Mouse (Mus musculus): Measurements from ENCODE around the gene P2rx5.

Gene P2rx5

DNA sequence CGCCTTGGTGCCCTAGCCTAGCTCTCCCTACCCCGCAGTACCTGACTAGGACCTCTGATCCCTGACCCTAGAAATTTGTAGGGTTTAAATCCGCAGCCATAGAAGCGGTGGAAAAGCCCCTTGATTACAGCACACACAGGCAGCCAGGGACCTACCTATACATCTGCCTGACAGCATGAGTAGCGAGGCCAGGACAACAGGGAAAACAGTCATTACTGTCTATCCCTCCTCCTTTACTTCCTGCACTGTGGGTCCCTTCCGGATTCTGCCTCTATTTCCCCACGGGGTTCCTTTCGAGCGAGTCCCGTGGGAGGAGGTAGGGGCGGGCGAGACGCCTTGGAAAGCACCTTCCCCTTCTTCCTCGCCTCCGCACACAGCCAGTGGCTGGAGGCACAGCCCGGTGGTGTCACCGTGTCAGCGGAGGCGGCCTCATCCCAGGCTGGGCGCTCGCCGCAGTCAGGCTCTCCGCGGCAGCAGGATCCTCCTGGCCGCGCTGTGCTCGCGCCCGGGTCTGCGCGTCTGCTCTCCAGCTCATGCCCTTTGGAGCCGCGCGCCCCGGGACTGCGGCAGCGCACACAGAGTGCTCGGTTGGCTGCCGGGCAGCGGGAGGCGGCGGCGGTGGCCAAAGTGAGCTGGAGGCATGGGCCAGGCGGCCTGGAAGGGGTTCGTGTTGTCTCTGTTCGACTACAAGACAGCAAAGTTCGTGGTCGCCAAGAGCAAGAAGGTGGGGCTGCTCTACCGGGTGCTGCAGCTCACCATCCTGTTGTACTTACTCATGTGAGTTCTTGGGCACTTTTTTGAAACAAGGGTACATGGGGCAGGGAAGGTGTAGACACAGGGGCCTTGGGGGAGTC, at the start of gene P2rx5:
TSS of gene P2rx5 (plus strand) at position 465 of the 854 bp plus-strand sequence.
- in situ Hi-C loops (cut with MboI; ENCODE audit: low pct_unique_long_range_greater_than_20kb in 1 of 2, low sequenced_read_pairs in 2 of 2, unreplicated experiment in 1 of 2): no loop called here

DNA sequence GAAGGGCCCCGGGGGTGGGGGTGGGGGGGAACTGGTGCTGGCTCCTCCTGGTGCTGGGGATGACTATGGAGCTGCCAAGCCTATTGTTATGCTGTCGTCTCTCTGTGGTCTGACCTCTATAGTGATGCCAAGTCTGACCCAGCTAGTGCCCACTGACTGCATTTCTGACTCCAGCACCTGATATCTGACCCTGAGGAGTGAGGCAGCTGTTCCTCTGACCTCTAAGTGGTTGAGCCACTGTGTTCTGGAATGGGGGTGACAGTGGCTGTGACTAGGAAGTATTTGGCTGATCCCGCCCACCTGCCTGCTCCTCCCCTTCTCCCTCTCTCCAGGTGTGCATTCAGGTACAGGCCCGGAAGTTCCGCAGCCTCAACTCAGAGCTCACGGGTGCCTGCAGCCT, 48.8 kb upstream of the P2rx5 start:
- in situ Hi-C loops (cut with MboI; ENCODE audit: low pct_unique_long_range_greater_than_20kb in 1 of 2, low sequenced_read_pairs in 2 of 2, unreplicated experiment in 1 of 2): no loop called here

DNA sequence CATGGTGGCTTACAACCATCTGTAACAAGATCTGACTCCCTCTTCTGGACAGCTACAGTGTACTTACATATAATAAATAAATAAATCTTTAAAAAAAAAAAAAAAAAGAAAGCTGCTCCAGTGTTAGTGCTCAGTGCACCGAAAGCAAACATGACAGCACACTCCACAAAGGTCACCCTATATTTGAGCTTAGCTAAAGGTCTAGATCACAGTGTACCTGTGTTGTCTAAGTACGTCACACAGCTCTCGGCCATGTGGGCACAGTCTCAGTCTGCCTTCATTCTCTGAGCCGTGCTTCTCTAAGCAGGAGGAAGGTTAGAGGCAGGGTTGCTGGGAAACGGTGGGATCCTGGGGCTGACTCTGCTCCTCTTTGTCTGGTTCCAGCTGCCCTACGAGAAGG, 33.7 kb upstream of the P2rx5 start:
- in situ Hi-C loops (cut with MboI; ENCODE audit: low pct_unique_long_range_greater_than_20kb in 1 of 2, low sequenced_read_pairs in 2 of 2, unreplicated experiment in 1 of 2): no loop called here

DNA sequence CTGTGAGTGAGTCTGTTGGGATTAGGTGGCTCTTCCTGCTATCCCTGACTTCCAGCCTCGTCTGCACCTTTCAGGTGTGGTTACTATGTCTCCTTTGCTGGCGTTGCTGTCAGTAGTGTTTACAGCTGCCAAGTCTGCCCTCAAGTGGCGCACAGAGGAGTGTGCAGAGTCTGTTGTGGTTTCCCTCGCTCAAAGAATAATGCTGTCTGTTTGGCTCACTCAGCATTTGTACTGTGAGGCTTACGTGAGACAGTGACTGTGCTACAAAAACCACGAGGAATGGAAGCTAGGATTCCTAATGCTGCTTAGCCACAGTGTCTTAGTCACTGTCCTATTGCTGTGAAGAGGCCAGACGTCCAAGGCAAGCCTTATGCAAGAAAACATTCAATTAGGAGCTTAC, 29.2 kb upstream of the P2rx5 start:
- in situ Hi-C loops (cut with MboI; ENCODE audit: low pct_unique_long_range_greater_than_20kb in 1 of 2, low sequenced_read_pairs in 2 of 2, unreplicated experiment in 1 of 2): no loop called here

DNA sequence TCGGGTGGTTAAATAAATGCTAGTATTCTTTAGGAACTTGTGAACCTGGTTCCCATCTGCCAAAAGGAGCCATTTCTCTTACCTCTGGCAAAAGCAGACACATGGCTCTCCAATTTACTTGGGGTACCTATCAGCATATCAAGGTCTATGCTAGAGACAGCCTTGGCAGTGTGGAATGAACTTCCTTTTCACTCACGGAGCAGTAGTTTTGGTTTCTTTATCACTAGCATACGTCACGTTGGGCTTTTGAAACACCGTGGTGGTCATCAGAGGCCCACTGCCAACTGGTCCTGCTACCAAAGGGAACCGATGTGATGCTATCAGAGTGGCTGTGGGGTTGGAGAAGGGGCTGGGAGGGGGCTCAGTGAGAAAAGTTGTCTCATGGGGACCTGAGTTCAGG, 27.2 kb upstream of the P2rx5 start:
- in situ Hi-C loops (cut with MboI; ENCODE audit: low pct_unique_long_range_greater_than_20kb in 1 of 2, low sequenced_read_pairs in 2 of 2, unreplicated experiment in 1 of 2): no loop called here

DNA sequence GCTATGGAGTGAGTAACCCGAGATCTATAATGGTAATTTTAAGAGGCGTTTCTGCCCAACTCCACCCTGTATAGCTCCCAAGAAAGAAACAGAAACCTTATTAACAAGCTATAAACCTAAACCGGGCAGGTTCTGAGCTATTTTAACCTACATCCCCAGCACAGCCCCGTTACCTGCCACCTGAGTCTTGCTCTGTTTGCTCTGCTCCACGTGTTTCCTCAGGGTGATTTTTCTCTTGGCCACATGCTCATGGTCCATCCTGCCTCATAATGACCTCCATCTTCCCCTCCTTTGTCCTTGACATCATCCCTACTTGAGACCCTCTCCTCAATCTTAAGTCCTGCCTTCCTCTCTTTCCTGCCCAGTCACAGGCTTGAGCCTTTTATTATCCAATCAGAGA, 26.0 kb upstream of the P2rx5 start:
- in situ Hi-C loops (cut with MboI; ENCODE audit: low pct_unique_long_range_greater_than_20kb in 1 of 2, low sequenced_read_pairs in 2 of 2, unreplicated experiment in 1 of 2): no loop called here

DNA sequence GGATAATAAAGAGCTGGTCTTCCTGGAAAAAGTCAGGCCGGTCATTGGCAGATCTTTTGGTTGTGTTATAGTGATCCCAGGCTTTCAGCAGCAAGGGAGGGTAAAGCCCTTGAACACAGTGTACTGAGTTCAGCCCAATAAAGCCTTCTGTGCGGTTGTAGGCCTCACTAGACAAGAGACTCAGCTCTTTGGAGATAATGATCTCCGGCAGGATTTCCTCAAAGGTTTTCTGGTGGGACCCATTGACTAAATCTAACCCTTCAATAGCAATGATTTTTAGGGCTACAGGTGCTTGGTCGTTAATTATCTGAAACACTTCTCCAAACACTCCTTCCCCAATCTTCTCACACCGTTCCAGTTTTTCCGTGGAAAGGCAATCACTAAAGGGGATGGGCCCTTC, 23.6 kb upstream of the P2rx5 start:
- in situ Hi-C loops (cut with MboI; ENCODE audit: low pct_unique_long_range_greater_than_20kb in 1 of 2, low sequenced_read_pairs in 2 of 2, unreplicated experiment in 1 of 2): no loop called here

DNA sequence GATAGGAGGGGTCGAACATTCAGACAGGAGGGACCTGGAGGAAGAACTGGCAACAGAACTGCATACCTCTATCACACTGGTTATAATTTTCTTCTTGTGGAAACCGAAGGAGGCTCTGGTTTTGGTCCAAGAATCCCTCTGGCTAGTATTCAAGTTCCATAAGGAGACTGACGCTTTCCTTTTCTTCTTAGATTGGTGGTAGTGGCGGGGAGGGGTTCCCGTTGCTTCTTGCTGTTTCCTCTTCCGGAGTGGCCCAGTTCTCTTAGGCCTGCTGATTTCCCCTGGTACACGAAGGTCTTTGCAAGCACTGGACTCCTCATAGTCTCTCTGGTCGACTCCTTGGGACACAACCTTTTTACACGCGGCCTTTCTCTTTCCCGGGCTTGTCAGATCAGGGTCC, 23.1 kb upstream of the P2rx5 start:
- in situ Hi-C loops (cut with MboI; ENCODE audit: low pct_unique_long_range_greater_than_20kb in 1 of 2, low sequenced_read_pairs in 2 of 2, unreplicated experiment in 1 of 2): no loop called here

DNA sequence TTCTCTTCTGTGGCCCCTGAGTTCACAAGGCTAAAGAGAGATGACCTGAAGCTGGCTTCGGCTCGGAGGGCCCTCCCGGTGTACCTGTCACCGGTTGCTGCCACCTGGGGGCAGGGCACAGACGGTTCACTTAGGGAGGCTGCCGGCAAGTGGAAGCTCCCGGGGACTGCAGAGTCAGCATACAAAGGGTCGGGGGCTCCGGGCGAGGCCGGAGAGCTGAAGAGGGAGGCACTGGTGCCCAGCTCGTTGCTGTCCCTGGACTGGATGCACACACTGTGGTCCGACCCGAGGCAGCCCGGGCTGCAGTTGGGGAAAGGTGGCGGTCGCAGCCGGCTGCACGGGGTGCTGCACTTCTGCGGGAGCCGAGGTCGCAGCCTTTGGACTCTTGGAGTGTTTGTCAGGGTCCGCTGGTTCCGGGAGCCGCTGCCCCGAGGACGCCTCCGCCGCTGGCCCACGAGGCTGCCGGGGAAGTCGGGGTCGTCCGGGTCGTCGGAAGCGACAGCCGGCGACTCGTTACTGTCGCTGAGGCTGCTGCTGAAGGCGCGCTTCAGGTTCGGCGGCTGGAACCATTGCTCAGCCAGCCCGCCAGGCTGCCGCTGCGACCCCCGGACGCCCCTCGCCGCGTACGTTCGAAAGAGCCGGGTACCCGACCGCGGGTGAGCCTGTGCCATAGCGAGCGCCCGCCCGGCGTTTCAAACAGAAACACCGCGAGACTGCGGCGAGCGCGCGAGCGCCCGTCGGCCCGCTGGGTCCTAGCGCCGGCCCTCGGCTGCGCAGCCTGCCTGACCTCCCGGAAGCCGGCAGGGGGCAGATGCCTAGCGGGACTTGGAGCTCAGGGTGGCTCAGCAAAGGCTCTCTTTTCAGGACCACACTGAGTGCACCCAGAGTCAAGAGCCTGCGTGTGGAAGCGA, 22.4 kb upstream of the P2rx5 start, which contains the start of gene Haspin:
TSS of gene Haspin (minus strand) at position 704 of the 911 bp plus-strand sequence.
- in situ Hi-C loops (cut with MboI; ENCODE audit: low pct_unique_long_range_greater_than_20kb in 1 of 2, low sequenced_read_pairs in 2 of 2, unreplicated experiment in 1 of 2): no loop called here

DNA sequence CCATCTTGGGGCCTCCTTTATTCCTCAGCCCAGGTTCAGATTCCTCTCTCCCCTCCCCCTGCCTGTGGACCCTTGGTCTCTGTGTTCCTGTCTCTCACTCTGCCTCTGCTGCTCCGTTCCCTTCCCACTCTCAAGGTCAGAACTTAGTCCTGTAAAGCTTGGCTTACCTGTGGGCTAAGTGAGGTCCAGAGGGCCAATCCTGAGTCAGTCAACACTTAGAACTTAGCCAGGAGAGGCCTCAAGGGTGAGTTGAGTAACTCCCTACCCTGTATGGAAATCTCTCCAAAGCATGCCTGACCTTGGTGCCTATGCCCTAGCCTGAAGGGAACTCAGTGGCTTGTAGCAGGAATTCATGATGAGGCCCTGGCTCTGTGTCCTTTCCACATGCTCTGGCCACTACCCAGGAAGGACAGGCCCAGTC, 15.9 kb upstream of the P2rx5 start:
- in situ Hi-C loops (cut with MboI; ENCODE audit: low pct_unique_long_range_greater_than_20kb in 1 of 2, low sequenced_read_pairs in 2 of 2, unreplicated experiment in 1 of 2): no loop called here

DNA sequence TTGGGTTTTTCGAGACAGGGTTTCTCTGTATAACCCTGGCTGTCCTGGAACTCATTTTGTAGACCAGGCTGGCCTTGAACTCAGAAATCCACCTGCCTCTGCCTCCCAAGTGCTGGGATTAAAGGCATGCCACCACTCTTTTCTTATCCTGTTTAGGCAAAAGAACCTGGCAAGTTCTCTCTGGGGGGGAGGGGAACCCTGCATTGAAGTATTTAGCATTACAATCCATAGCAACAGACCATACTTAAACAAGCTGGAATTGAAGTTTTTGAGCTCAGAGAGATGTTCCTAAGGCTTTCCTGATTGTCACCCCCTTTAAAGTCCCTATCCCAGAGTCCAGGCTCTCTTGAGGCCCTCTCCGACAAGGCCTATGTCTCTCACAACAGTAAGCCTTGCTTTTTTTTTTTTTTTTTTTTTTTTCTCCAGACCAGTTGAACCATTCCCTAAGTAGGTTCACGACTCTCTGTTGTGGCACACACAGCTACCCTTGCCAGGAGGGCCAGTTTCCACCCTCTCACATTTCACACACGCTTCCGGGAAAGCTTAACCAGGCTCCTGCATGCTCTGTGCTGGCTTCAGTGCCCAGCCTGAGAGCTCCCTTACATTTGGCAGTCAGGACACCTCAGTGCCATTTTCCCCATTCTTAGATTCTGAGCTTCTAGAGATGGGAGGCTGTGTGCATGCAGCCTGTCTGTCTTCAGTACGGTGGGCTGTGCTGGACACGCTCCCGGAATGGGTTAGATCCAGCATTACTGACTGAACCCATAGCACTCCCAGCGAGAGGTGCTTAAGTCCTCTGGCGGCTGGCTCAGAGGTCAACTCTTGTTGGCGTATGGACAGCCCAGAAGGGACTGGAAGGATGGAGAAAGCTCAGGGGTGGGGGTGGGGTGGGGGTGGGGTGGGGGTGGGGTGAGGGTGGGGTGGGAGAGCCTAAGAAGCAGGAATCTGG, 13.9 kb upstream of the P2rx5 start:
- in situ Hi-C loops (cut with MboI; ENCODE audit: low pct_unique_long_range_greater_than_20kb in 1 of 2, low sequenced_read_pairs in 2 of 2, unreplicated experiment in 1 of 2): no loop called here

DNA sequence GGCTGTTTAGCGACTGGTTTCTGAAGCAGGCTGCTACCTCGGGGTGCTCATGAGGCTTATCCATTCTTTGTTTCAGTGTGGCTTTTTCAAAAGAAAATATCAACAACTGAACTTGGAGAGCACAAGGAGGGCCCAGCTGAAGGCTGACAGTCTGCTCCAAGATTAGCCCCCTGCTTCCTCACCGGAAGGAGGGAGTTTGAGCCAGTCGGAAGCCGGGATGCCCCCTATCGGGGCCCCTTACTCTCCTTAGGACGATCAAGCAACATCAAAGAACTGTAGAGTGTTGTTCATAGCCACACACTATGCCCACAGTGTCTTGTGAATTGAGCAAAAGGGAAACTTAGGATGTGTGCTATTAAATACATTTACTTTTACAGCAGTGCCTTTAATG, 13.3 kb upstream of the P2rx5 start:
- in situ Hi-C loops (cut with MboI; ENCODE audit: low pct_unique_long_range_greater_than_20kb in 1 of 2, low sequenced_read_pairs in 2 of 2, unreplicated experiment in 1 of 2): no loop called here

DNA sequence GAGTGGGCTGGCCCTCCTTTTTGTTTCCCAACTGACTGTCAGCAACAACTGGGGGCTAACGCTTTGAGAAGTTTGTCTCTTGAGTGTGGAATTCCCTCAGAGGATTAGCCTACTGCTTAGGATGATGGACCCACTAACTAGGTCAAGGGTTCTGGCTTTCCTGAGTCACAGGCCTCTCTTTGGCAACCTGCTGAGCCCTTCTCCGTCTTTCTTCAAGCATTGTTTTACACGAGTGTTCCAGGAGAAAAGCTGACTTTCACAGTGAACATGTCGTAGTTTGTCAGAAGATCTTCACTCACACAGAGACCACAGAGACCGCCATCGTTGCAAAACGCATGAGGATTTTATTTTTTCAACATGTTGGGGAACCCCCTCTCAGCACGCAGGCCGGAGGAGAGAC, 12.0 kb upstream of the P2rx5 start:
- in situ Hi-C loops (cut with MboI; ENCODE audit: low pct_unique_long_range_greater_than_20kb in 1 of 2, low sequenced_read_pairs in 2 of 2, unreplicated experiment in 1 of 2): no loop called here

DNA sequence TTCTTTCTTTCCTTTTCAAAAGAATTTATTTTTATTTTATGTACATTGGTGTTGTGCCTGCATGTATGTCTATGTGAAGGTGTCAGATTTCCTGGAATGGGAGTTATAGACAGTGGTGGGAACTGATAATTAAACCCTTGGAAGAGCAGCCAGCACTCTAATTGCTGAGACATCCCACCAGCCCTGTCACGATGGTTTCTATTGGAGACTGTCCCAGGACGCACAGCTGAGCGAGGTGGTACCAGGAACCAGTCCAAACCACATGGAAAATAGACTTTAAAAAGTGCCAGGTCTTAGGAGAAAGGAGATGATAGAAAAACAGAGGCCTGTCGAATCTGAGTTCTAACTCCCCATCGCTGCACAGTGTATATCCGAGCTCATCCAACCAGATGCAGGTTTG, 5.2 kb upstream of the P2rx5 start:
- in situ Hi-C loops (cut with MboI; ENCODE audit: low pct_unique_long_range_greater_than_20kb in 1 of 2, low sequenced_read_pairs in 2 of 2, unreplicated experiment in 1 of 2): no loop called here

DNA sequence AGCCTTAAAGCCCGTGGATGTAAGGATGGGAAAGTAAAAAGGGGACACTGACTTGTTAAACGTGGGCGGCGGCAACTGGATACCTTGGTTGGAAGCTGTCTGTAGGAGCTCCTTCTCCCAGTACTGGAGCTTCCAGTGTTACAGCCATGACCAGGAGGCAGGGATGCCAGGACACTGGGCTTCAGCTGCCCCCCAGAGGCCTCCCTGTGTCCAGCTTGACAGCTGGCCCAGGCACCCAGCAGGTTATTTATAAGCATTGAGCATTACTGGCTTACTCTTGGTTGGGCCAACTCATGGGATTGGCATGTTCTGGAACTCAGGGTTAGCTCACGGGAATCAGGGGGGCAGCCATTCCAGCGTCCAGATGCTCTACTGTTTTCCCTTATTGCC, 585 bp downstream of the P2rx5 start:
- in situ Hi-C loops (cut with MboI; ENCODE audit: low pct_unique_long_range_greater_than_20kb in 1 of 2, low sequenced_read_pairs in 2 of 2, unreplicated experiment in 1 of 2): no loop called here

DNA sequence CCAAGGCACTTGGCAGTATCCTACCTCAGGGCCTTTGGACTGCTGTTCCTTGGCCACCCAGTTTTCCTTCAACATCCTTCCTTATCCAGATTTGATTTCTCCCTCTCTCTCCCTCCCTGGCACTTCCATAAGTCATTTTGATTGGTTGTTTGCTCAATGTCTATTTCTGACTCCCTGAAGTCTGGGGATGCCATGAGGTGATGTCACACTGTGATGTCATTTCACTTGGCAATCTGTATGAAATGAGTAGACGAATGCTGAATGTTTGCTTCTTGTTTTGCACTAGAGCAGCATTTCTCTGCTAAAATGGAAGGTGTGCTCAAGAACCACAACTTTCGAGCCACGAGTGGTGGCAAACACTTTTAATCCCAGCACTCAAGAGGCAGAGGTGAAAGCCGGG, 1.4 kb downstream of the P2rx5 start:
- in situ Hi-C loops (cut with MboI; ENCODE audit: low pct_unique_long_range_greater_than_20kb in 1 of 2, low sequenced_read_pairs in 2 of 2, unreplicated experiment in 1 of 2): no loop called here

DNA sequence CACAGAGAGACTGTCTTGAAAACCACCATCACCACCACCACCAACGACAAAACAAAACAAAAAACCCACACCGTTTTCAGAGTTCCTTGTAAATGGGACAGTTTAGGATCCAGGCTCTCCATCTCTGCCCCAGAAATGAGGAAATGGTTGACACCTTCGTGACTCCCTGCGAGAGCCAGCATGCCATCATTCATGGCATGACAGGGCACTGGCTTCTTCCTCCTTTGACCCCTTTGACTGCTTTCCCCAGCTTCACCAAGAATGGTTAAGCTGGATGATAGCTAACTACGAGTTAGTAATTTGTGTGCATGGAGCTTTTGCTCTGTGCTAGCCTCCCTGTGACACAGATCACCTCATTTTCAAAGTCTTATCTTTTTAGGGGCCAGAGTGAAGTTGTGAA, 2.1 kb downstream of the P2rx5 start:
- in situ Hi-C loops (cut with MboI; ENCODE audit: low pct_unique_long_range_greater_than_20kb in 1 of 2, low sequenced_read_pairs in 2 of 2, unreplicated experiment in 1 of 2): no loop called here

DNA sequence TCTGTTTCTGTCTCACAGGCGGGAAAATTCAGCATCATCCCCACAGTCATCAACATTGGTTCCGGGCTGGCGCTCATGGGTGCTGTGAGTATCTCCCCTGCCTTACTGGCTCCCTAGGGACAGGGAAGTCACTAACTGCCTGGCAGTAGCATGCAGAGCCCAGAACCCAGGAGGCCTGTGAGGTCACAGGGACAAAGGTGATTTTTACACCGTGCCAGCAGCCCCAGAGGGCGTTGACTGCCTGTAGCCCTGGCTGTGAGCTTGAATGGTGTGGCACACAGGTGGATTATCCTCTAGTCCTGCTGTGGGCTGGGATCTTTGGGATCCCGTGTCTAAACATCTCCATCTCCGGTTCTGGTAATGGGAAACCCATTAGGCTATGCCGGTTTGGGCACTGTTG, 7.8 kb downstream of the P2rx5 start:
- in situ Hi-C loops (cut with MboI; ENCODE audit: low pct_unique_long_range_greater_than_20kb in 1 of 2, low sequenced_read_pairs in 2 of 2, unreplicated experiment in 1 of 2): no loop called here

DNA sequence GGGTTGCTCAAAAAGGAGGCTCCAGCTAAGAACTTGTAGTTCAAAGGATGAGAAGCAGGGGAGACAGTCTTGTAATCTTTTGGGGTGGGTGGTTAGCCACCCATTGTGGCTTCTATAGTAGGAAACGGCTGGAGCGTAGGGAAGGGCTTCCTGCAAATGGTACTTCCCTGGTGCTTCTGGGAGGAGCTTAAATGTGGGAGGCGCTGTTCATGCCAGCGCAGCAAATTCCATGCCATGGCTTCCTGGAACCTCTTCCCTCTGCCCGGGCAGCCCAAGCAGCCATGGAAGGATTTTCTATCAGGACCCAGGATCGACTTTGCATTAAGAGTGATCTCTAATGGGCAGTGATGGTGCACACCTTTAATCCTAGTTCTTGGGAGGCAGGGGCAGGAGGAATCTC, 8.4 kb downstream of the P2rx5 start:
- in situ Hi-C loops (cut with MboI; ENCODE audit: low pct_unique_long_range_greater_than_20kb in 1 of 2, low sequenced_read_pairs in 2 of 2, unreplicated experiment in 1 of 2): no loop called here

Data from mouse embryonic stem cell (cell line).